Mouse (Mus musculus) heart, embryonic 15.5 days (tissue): Measurements from ENCODE around the gene Gm5105. TPM values are rescaled to one million over a fixed set of nuclear protein-coding genes. Genes with fewer than 3 reads are reported as not detected.

Source experiments
- ATAC-seq: fragments of 200-750 bp; cut with Nextera tagmentation; replicated peaks from 2 replicates; pipeline ENCODE4 v1.8.0; 2017; ENCODE audit warnings: low read depth, moderate TSS enrichment; ENCODE audit not compliant: insufficient number of reproducible peaks, insufficient read depth, low FRiP score
- H3K27ac ChIP-seq: fragments of 300-500 bp; sonication (generic); 2 replicates; pipeline ENCODE4 v1.5.1; 2015; ENCODE audit warnings: mild to moderate bottlenecking, inconsistent platforms
- H3K27me3 ChIP-seq: fragments of 300-500 bp; sonication (generic); 2 replicates; pipeline ENCODE4 v1.6.1; 2015; ENCODE audit warnings: inconsistent platforms
- H3K36me3 ChIP-seq: fragments of 300-500 bp; sonication (generic); 2 replicates; pipeline ENCODE4 v1.6.1; 2015; ENCODE audit warnings: mild to moderate bottlenecking, inconsistent platforms
- H3K4me1 ChIP-seq: fragments of 300-500 bp; sonication (generic); replicated peaks from 2 replicates; pipeline ENCODE4 v1.6.1; 2015; ENCODE audit warnings: inconsistent platforms
- H3K4me2 ChIP-seq: fragments of 300-500 bp; sonication (generic); 2 replicates; pipeline ENCODE4 v1.6.1; 2015; ENCODE audit warnings: inconsistent platforms, mild to moderate bottlenecking, moderate library complexity
- H3K4me3 ChIP-seq: fragments of 300-500 bp; sonication (generic); 2 replicates; pipeline ENCODE4 v1.5.1; 2015; ENCODE audit warnings: mild to moderate bottlenecking, inconsistent platforms
- H3K9ac ChIP-seq: fragments of 300-500 bp; sonication (generic); 2 replicates; pipeline ENCODE4 v1.6.1; 2015; ENCODE audit warnings: mild to moderate bottlenecking, inconsistent platforms
- H3K9me3 ChIP-seq: fragments of 300-500 bp; sonication (generic); replicated peaks from 2 replicates; pipeline ENCODE4 v1.6.1; 2016; ENCODE audit warnings: inconsistent platforms
- WGBS: fragments of 180-500 bp; shearing (Covaris S2); methylation state at CpG from one replicate; pipeline ENCODE4 v1.1.7; 2015; ENCODE audit warnings: mixed read lengths; 5-methylcytosine and 5-hydroxymethylcytosine counted together
- polyA plus RNA-seq: library from polyadenylated mRNA; unstranded; fragments of >200 nt; fragmentation: Nextera tagmentation; extraction: Ambion mirVana; gene quantifications from 2 replicates; pipeline ENCODE4 v1.2.1, GENCODE M21; 2015

Gene Gm5105
- polyA plus RNA-seq: 0.47 and 0.58 TPM in 2 replicates

- H3K4me3 ChIP-seq: peak within 1 kb of the TSS; percentile 53
- 85% methylated on average over 12 of the region's 12 CpGs for WGBS
- peak within 1 kb of the TSS; percentile 76 for H3K4me2 ChIP-seq
- H3K27me3 ChIP-seq: no peaks in the 10 kb centered on the region
- ATAC-seq: no peak
- no peaks in the 10 kb centered on the region for H3K36me3 ChIP-seq
- H3K4me1 ChIP-seq: peaks cover 23% of the 10 kb centered on the region
- H3K9me3 ChIP-seq: no peaks in the 10 kb centered on the region
- H3K9ac ChIP-seq: peak within 1 kb of the TSS; percentile 65
- peak within 1 kb of the TSS; percentile 96 for H3K27ac ChIP-seq
Measured at GRCm38 (mm10) chr3:138067288-138067687, at the start of gene Gm5105. Gene Gm5105, minus strand, starts transcription at chr3:138067388.

GRCm38 (mm10) chr3:138116871-138117270 lies 49.7 kb upstream of the Gm5105 start:
- Histone ChIP-seq H3K36me3 (no peaks in the 10 kb centered on the region), H3K27me3 (no peaks in the 10 kb centered on the region), H3K4me3 (no peak overlapping the region), H3K9ac (no peak overlapping the region), H3K9me3 (no peaks in the 10 kb centered on the region), H3K4me2 (no peak overlapping the region), H3K4me1 (peaks cover 30% of the 10 kb centered on the region), H3K27ac (peak overlapping the region; percentile 77)
- ATAC-seq: no peak
- 50% methylated on average over 4 of the region's 4 CpGs for WGBS

DNA sequence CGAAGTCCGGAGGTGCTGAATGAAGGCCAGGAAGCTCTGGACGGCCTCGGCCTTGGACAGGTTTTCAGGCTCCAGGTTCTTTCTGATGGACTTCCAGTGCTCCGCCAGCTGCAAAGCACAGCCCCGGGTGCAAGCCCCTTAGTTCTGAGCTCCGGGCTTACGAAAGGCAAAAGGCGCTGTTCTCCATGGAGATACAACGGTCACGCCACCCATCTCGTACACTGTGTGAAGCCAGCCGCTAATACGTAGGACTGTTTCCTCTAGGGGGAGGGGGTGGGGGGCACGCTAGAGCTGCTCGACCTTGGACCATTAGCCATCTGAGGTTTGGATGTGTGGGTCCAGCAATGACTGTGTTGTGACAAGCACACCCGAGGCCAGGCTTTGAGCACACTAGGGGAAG lies 46.9 kb upstream of the Gm5105 start:
- Histone ChIP-seq H3K4me3 (no peak overlapping the region), H3K36me3 (no peaks in the 10 kb centered on the region), H3K27ac (no peak overlapping the region), H3K27me3 (no peaks in the 10 kb centered on the region), H3K9ac (no peak overlapping the region), H3K4me2 (no peak overlapping the region), H3K9me3 (no peaks in the 10 kb centered on the region), H3K4me1 (peaks cover 19% of the 10 kb centered on the region)
- no peak for ATAC-seq
- 80% methylated on average over 17 of the region's 17 CpGs for WGBS

DNA sequence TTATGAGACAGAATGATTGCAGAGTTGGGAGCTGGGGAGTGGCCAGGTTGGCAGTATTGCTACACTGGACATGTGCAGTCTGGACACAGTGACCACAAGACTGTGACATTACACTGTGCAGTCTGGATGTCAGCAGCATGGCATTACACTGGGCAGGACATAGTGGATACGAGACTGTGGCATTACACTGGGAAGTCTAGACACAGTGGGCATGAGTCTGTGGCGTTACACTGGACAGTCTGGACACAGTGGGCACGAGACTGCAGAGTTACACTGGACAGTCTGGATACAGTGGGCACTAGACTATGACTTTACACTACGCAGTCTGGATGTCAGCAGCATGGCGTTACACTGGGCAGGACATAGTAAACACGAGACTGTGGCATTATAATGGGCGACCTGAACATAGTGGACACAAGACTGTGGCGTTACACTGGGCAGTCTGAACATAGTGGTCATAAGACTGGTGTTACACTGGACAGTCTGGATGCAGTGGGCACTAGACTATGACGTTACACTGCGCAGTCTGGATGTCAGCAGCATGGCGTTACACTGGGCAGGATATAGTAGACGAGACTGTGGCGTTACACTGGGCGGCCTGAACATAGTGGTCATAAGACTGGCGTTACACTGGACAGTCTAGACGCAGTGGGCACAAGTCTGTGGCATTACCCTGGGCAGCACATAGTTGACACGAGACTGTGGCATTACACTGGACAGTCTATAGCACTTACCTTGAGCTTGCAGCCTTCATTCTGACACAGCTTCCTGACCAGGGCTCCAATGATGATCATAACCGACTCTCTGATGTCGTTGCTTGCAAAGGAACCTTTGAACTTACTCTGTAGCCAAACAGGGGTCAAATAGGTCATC lies 44.0 kb upstream of the Gm5105 start:
- H3K4me2 ChIP-seq: no peak overlapping the region
- H3K27ac ChIP-seq: no peak overlapping the region
- 86% methylated on average over 19 of the region's 19 CpGs for WGBS
- ATAC-seq: 0 out of 2 replicates have a peak, but pooled peaks have one; percentile 14
- H3K27me3 ChIP-seq: no peaks in the 10 kb centered on the region
- H3K36me3 ChIP-seq: no peaks in the 10 kb centered on the region
- no peaks in the 10 kb centered on the region for H3K9me3 ChIP-seq
- H3K4me1 ChIP-seq: no peaks in the 10 kb centered on the region
- H3K4me3 ChIP-seq: no peak overlapping the region
- no peak overlapping the region for H3K9ac ChIP-seq

DNA sequence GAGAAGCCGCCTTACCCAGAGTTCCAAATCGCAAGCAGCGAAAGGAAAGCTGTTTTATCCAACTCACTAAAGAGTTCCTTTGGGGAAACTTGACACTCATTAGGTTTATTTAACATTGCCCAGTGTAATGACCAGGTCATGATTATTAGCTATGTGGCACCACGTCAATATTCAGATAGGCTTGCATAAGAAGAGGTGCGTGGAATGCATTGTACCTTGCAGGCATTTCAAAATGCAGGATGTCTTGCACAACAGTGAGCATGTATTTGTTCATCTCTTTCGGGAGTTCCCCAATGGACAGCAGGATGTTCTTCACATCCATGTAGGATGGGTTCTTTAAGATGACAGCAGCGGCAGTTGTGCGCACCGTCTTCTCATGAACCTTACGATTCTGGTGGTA lies 39.7 kb upstream of the Gm5105 start:
- Histone ChIP-seq H3K36me3 (no peaks in the 10 kb centered on the region), H3K4me1 (peaks cover 9% of the 10 kb centered on the region), H3K27ac (no peak overlapping the region), H3K9ac (no peak overlapping the region), H3K4me2 (no peak overlapping the region), H3K4me3 (no peak overlapping the region), H3K9me3 (no peaks in the 10 kb centered on the region), H3K27me3 (no peaks in the 10 kb centered on the region)
- no peak for ATAC-seq
- WGBS: 93% methylated on average over 10 of the region's 10 CpGs

GRCm38 (mm10) chr3:138105056-138105455 lies 37.9 kb upstream of the Gm5105 start:
- Histone ChIP-seq H3K4me1 (peaks cover 9% of the 10 kb centered on the region), H3K27ac (no peak overlapping the region), H3K4me3 (no peak overlapping the region), H3K4me2 (no peak overlapping the region), H3K27me3 (no peaks in the 10 kb centered on the region), H3K9me3 (no peaks in the 10 kb centered on the region), H3K36me3 (no peaks in the 10 kb centered on the region), H3K9ac (no peak overlapping the region)
- WGBS: 52% methylated on average over 5 of the region's 5 CpGs
- no peak for ATAC-seq

- peaks cover 9% of the 10 kb centered on the region for H3K4me1 ChIP-seq
- no peak for ATAC-seq
- 90% methylated on average over 4 of the region's 4 CpGs for WGBS
Measured at GRCm38 (mm10) chr3:138103690-138104089, 36.5 kb upstream of the Gm5105 start.

DNA sequence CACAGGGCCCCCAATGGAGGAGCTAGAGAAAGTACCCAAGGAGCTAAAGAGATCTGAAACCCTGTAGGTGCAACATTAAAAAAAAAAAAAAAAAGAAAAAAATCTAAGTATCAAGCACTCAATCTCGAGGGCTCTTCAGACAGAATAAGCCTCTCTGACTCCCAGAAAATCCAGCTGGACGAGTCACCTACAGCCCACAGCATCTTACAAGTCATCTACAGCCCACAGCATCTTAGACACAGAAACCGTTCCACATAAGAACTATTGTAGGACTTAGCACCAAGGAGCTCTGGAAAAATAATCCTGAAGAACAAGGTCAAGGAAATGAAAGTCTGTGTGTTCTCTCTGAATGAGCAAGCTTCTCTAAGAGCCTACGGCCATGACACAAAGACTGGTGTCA lies 34.7 kb upstream of the Gm5105 start:
- Histone ChIP-seq H3K4me2 (no peak overlapping the region), H3K36me3 (no peaks in the 10 kb centered on the region), H3K9ac (no peak overlapping the region), H3K9me3 (no peaks in the 10 kb centered on the region), H3K27ac (no peak overlapping the region), H3K4me1 (peaks cover 22% of the 10 kb centered on the region), H3K4me3 (no peak overlapping the region), H3K27me3 (no peaks in the 10 kb centered on the region)
- WGBS: 84% methylated on average over 4 of the region's 4 CpGs
- no peak for ATAC-seq

More at GRCm38 (mm10) chr3:138103690-138104089, 36.5 kb upstream of the Gm5105 start:
- Histone ChIP-seq H3K4me2 (no peak overlapping the region), H3K9me3 (no peaks in the 10 kb centered on the region), H3K9ac (no peak overlapping the region), H3K27ac (no peak overlapping the region), H3K4me3 (no peak overlapping the region), H3K36me3 (no peaks in the 10 kb centered on the region), H3K27me3 (no peaks in the 10 kb centered on the region)

- WGBS: 69% methylated on average over 1 of the region's 1 CpGs
- Histone ChIP-seq H3K4me3 (no peak overlapping the region), H3K27ac (peak overlapping the region; percentile 49), H3K36me3 (no peaks in the 10 kb centered on the region), H3K9ac (no peak overlapping the region), H3K9me3 (no peaks in the 10 kb centered on the region), H3K4me1 (peaks cover 27% of the 10 kb centered on the region), H3K27me3 (no peaks in the 10 kb centered on the region), H3K4me2 (no peak overlapping the region)
- ATAC-seq: peak; percentile 73
Measured at GRCm38 (mm10) chr3:138097718-138098117, 30.5 kb upstream of the Gm5105 start.

- H3K27me3 ChIP-seq: no peaks in the 10 kb centered on the region
- H3K36me3 ChIP-seq: no peaks in the 10 kb centered on the region
- peaks cover 27% of the 10 kb centered on the region for H3K4me1 ChIP-seq
- no peaks in the 10 kb centered on the region for H3K9me3 ChIP-seq
- H3K4me3 ChIP-seq: no peak overlapping the region
- no peak overlapping the region for H3K9ac ChIP-seq
- H3K4me2 ChIP-seq: no peak overlapping the region
- H3K27ac ChIP-seq: peak overlapping the region; percentile 49; the same call in 1 of the 2 replicates
- no peak for ATAC-seq
- WGBS: 82% methylated on average over 19 of the region's 19 CpGs
Measured at GRCm38 (mm10) chr3:138096263-138097028, 29.3 kb upstream of the Gm5105 start.

- Histone ChIP-seq H3K4me1 (peaks cover 27% of the 10 kb centered on the region), H3K4me2 (no peak overlapping the region), H3K36me3 (no peaks in the 10 kb centered on the region), H3K9ac (no peak overlapping the region), H3K9me3 (no peaks in the 10 kb centered on the region), H3K27ac (peak overlapping the region; percentile 36; the same call in 1 of the 2 replicates), H3K27me3 (no peaks in the 10 kb centered on the region), H3K4me3 (no peak overlapping the region)
- ATAC-seq: peak; percentile 31; the same call in 1 of the 2 replicates
- WGBS: 46% methylated on average over 10 of the region's 10 CpGs
Measured at GRCm38 (mm10) chr3:138095718-138096117, 28.5 kb upstream of the Gm5105 start.
